Mouse (Mus musculus) embryonic facial prominence, embryonic 14.5 days (tissue): Measurements from ENCODE around the gene Pgm2l1. TPM values are rescaled to one million over a fixed set of nuclear protein-coding genes. Genes with fewer than 3 reads are reported as not detected.

Experiments used
- ATAC-seq: fragments of 200-750 bp; cut with Nextera tagmentation; 2 replicates; pipeline ENCODE4 v1.8.0; 2017; ENCODE audit warnings: low read depth, moderate number of reproducible peaks, moderate TSS enrichment
- DNase-seq: peaks from one replicate; pipeline ENCODE4 v3.0.0-alpha.2; 2015; ENCODE audit warnings: low spot score
- H3K27ac ChIP-seq: fragments of 300-500 bp; sonication (generic); replicated peaks from 2 replicates; pipeline ENCODE4 v1.5.1; 2014; ENCODE audit warnings: low read depth, mild to moderate bottlenecking, low read length, moderate library complexity
- H3K27me3 ChIP-seq: fragments of 300-500 bp; sonication (generic); replicated peaks from 2 replicates; pipeline ENCODE4 v1.6.1; 2014; ENCODE audit warnings: low read length; ENCODE audit not compliant: control insufficient read depth, insufficient read depth
- H3K36me3 ChIP-seq: fragments of 300-500 bp; sonication (generic); 2 replicates; pipeline ENCODE4 v1.6.1; 2014; ENCODE audit warnings: low read length, mixed read lengths; ENCODE audit not compliant: control insufficient read depth, insufficient read depth
- H3K4me1 ChIP-seq: fragments of 300-500 bp; sonication (generic); 2 replicates; pipeline ENCODE4 v1.6.1; 2014; ENCODE audit warnings: antibody characterized with exemption, low read length; ENCODE audit not compliant: control insufficient read depth, insufficient read depth
- H3K4me2 ChIP-seq: fragments of 300-500 bp; sonication (generic); 2 replicates; pipeline ENCODE4 v1.6.1; 2014; ENCODE audit warnings: low read depth, mild to moderate bottlenecking, low read length, moderate library complexity, mixed read lengths
- H3K4me3 ChIP-seq: fragments of 300-500 bp; sonication (generic); 2 replicates; pipeline ENCODE4 v1.5.1; 2014; ENCODE audit warnings: low read depth, mild to moderate bottlenecking, low read length
- H3K9ac ChIP-seq: fragments of 300-500 bp; sonication (generic); 2 replicates; pipeline ENCODE4 v1.6.1; 2014; ENCODE audit warnings: low read depth, mild to moderate bottlenecking, low read length, moderate library complexity, mixed read lengths
- H3K9me3 ChIP-seq: fragments of 300-500 bp; sonication (generic); 2 replicates; pipeline ENCODE4 v1.6.1; 2016; ENCODE audit warnings: low read length; ENCODE audit not compliant: control insufficient read depth
- WGBS: fragments of 180-500 bp; shearing (Covaris S2); extraction: QIAGEN DNeasy Blood & Tissue Kit; methylation state at CpG from one replicate; pipeline ENCODE4 v1.1.7; 2014; 5-methylcytosine and 5-hydroxymethylcytosine counted together
- polyA plus RNA-seq: library from polyadenylated mRNA; unstranded; fragments of >200 nt; fragmentation: Nextera tagmentation; extraction: Ambion mirVana; gene quantifications from 2 replicates; pipeline ENCODE4 v1.2.1, GENCODE M21; 2014

Pgm2l1 gene
- polyA plus RNA-seq, 1 experiment from 2014 or later: 3.8 TPM

GRCm38 (mm10) chr7:100215116-100215732, 12.0 kb upstream of the Pgm2l1 start:
- ATAC-seq (no peak), DNase-seq (no peak)
- Histone ChIP-seq H3K36me3 (no peaks in the 10 kb centered on the region), H3K4me1 (no peaks in the 10 kb centered on the region), H3K9ac (no peak overlapping the region), H3K4me2 (no peak overlapping the region), H3K9me3 (no peaks in the 10 kb centered on the region), H3K27ac (no peak overlapping the region), H3K4me3 (no peak overlapping the region), H3K27me3 (no peaks in the 10 kb centered on the region)
- 64% methylated on average over 6 of the region's 6 CpGs for WGBS

GRCm38 (mm10) chr7:100215976-100216375, 11.2 kb upstream of the Pgm2l1 start:
- Histone ChIP-seq H3K4me2 (no peak overlapping the region), H3K9me3 (no peaks in the 10 kb centered on the region), H3K27ac (no peak overlapping the region), H3K9ac (no peak overlapping the region), H3K4me3 (no peak overlapping the region), H3K4me1 (no peaks in the 10 kb centered on the region), H3K36me3 (no peaks in the 10 kb centered on the region), H3K27me3 (no peaks in the 10 kb centered on the region)
- DNase-seq (no peak), ATAC-seq (no peak)
- WGBS: 70% methylated on average over 10 of the region's 10 CpGs

- H3K36me3 ChIP-seq: no peaks in the 10 kb centered on the region
- no peak overlapping the region for H3K27ac ChIP-seq
- no peaks in the 10 kb centered on the region for H3K27me3 ChIP-seq
- H3K4me3 ChIP-seq: no peak overlapping the region
- no peak overlapping the region for H3K9ac ChIP-seq
- H3K4me2 ChIP-seq: no peak overlapping the region
- DNase-seq (peak; percentile 34), ATAC-seq (peak; percentile 33; the same call in 1 of the 2 replicates)
- H3K4me1 ChIP-seq: no peaks in the 10 kb centered on the region
- no peaks in the 10 kb centered on the region for H3K9me3 ChIP-seq
- WGBS: 77% methylated on average over 9 of the region's 9 CpGs
Measured at GRCm38 (mm10) chr7:100216601-100217565, 10.3 kb upstream of the Pgm2l1 start.

GRCm38 (mm10) chr7:100227896-100228525, 817 bp downstream of the Pgm2l1 start:
- DNase-seq: peak; percentile 7
- 2% methylated on average over 19 of the region's 23 CpGs for WGBS
- Histone ChIP-seq H3K27me3 (0 out of 2 replicates have a peak, but pooled peaks cover 3% of the 10 kb centered on the region), H3K9ac (peak overlapping the region; percentile 75), H3K36me3 (no peaks in the 10 kb centered on the region), H3K4me3 (peak overlapping the region; percentile 79), H3K27ac (peak overlapping the region; percentile 80), H3K9me3 (no peaks in the 10 kb centered on the region), H3K4me2 (peak overlapping the region; percentile 97), H3K4me1 (peaks cover 4% of the 10 kb centered on the region; the same call in 1 of the 2 replicates)
- peak; percentile 48 for ATAC-seq

- Histone ChIP-seq H3K9ac (no peak overlapping the region), H3K27ac (no peak overlapping the region), H3K36me3 (no peaks in the 10 kb centered on the region), H3K9me3 (no peaks in the 10 kb centered on the region), H3K4me1 (peaks cover 4% of the 10 kb centered on the region; the same call in 1 of the 2 replicates), H3K27me3 (0 out of 2 replicates have a peak, but pooled peaks cover 3% of the 10 kb centered on the region), H3K4me3 (peak overlapping the region; percentile 79; the same call in 1 of the 2 replicates), H3K4me2 (peak overlapping the region; percentile 97)
- 60% methylated on average over 3 of the region's 3 CpGs for WGBS
- no peak for DNase-seq
- no peak for ATAC-seq
Measured at GRCm38 (mm10) chr7:100228957-100229356, 1.8 kb downstream of the Pgm2l1 start.

GRCm38 (mm10) chr7:100230646-100231045, 3.5 kb downstream of the Pgm2l1 start:
- no peak overlapping the region for H3K9ac ChIP-seq
- ATAC-seq (no peak), DNase-seq (no peak)
- no peaks in the 10 kb centered on the region for H3K9me3 ChIP-seq
- no peak overlapping the region for H3K27ac ChIP-seq
- no peaks in the 10 kb centered on the region for H3K36me3 ChIP-seq
- peaks cover 4% of the 10 kb centered on the region; the same call in 1 of the 2 replicates for H3K4me1 ChIP-seq
- no peak overlapping the region for H3K4me3 ChIP-seq
- 0 out of 2 replicates have a peak, but pooled peaks cover 3% of the 10 kb centered on the region for H3K27me3 ChIP-seq
- 93% methylated on average over 1 of the region's 1 CpGs for WGBS
- no peak overlapping the region for H3K4me2 ChIP-seq

- no peaks in the 10 kb centered on the region for H3K27me3 ChIP-seq
- H3K4me1 ChIP-seq: peaks cover 4% of the 10 kb centered on the region; the same call in 1 of the 2 replicates
- H3K4me3 ChIP-seq: no peak overlapping the region
- no peak overlapping the region for H3K27ac ChIP-seq
- ATAC-seq (no peak; the same call in 1 of the 2 replicates), DNase-seq (peak; percentile 60)
- WGBS: 25% methylated on average over 1 of the region's 1 CpGs
- H3K36me3 ChIP-seq: no peaks in the 10 kb centered on the region
- no peak overlapping the region for H3K4me2 ChIP-seq
- no peaks in the 10 kb centered on the region for H3K9me3 ChIP-seq
- no peak overlapping the region for H3K9ac ChIP-seq
Measured at GRCm38 (mm10) chr7:100231661-100232060, 4.5 kb downstream of the Pgm2l1 start.

- ATAC-seq (no peak), DNase-seq (no peak)
- Histone ChIP-seq H3K4me1 (peaks cover 4% of the 10 kb centered on the region; the same call in 1 of the 2 replicates), H3K9ac (no peak overlapping the region), H3K27ac (no peak overlapping the region), H3K27me3 (no peaks in the 10 kb centered on the region), H3K36me3 (no peaks in the 10 kb centered on the region), H3K4me3 (no peak overlapping the region), H3K9me3 (no peaks in the 10 kb centered on the region), H3K4me2 (no peak overlapping the region)
Measured at GRCm38 (mm10) chr7:100233681-100234080, 6.5 kb downstream of the Pgm2l1 start.
